Mouse (Mus musculus) thymus, adult 2 months (tissue): ENCODE data around the gene Gm11111.

Source experiments
- CTCF ChIP-seq: fragments of 200-500 bp; IDR thresholded peaks from 2 replicates; pipeline ENCODE4 v1.5.1; 2012; ENCODE audit warnings: mild to moderate bottlenecking, control low read depth, low read length, moderate library complexity, borderline replicate concordance; ENCODE audit not compliant: control insufficient read depth, poor library complexity, insufficient read depth; ENCODE audit errors: extremely low read depth
- POLR2A ChIP-seq: fragments of 200-500 bp; IDR thresholded peaks from 2 replicates; pipeline ENCODE4 v1.6.1; 2012; ENCODE audit warnings: mild to moderate bottlenecking, low read length, control low read depth, moderate library complexity; ENCODE audit not compliant: control insufficient read depth, poor library complexity, insufficient read depth; ENCODE audit errors: extremely low read depth

DNA sequence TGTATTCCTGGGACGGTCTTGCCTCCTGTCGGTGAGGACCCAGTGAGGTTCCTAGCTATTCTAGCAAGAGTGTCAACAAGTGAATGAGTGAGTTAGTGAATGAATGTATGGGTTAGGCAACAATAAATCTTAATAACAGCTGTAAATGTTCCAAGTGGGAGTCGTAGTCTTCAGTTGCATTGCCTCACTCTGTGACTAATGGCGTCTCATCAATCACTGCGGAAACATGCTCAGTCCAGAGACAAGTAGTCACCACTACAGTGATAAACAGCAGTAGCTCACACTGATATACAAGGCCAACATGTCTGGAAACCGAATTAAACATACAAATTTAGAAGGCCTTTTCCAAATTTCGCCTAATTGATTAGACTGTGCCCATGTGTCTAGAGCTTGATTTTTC, 36.3 kb upstream of the Gm11111 start:
- TF ChIP-seq CTCF (no peak), POLR2A (no peak)
